Mouse (Mus musculus) thymus, adult 2 months (tissue): ENCODE measurements around the gene Eif2s2. TPM values are rescaled to one million over a fixed set of nuclear protein-coding genes. Genes with fewer than 3 reads are reported as not detected.
A peak's percentile ranks its signal among the peaks of the same experiment; 100 is the strongest.

Experiments used
- DNase-seq: peaks from one replicate; pipeline ENCODE4 v3.0.0; 2021
- H3K27ac ChIP-seq: fragments of 200-500 bp; 2 replicates; pipeline ENCODE4 v1.5.1; 2012; ENCODE audit warnings: low read length, control low read depth; ENCODE audit not compliant: control insufficient read depth, insufficient read depth
- H3K27me3 ChIP-seq: fragments of 200-500 bp; 2 replicates; pipeline ENCODE4 v1.6.1; 2012; ENCODE audit warnings: mild to moderate bottlenecking, low read length, moderate library complexity, mixed read lengths; ENCODE audit not compliant: control insufficient read depth, insufficient read depth
- H3K36me3 ChIP-seq: fragments of 200-500 bp; 2 replicates; pipeline ENCODE4 v1.6.1; 2012; ENCODE audit warnings: mild to moderate bottlenecking, low read length, moderate library complexity; ENCODE audit not compliant: control insufficient read depth, insufficient read depth
- H3K4me1 ChIP-seq: fragments of 200-500 bp; replicated peaks from 2 replicates; pipeline ENCODE4 v1.6.1; 2012; ENCODE audit warnings: low read length; ENCODE audit not compliant: control insufficient read depth, insufficient read depth
- H3K4me3 ChIP-seq: fragments of 200-500 bp; 2 replicates; pipeline ENCODE4 v1.5.1; 2012; ENCODE audit warnings: mild to moderate bottlenecking, low read length, control low read depth, moderate library complexity; ENCODE audit not compliant: control insufficient read depth, insufficient read depth
- CTCF ChIP-seq: fragments of 200-500 bp; IDR thresholded peaks from 2 replicates; pipeline ENCODE4 v1.5.1; 2012; ENCODE audit warnings: mild to moderate bottlenecking, control low read depth, low read length, moderate library complexity, borderline replicate concordance; ENCODE audit not compliant: control insufficient read depth, poor library complexity, insufficient read depth; ENCODE audit errors: extremely low read depth
- POLR2A ChIP-seq: fragments of 200-500 bp; IDR thresholded peaks from 2 replicates; pipeline ENCODE4 v1.6.1; 2012; ENCODE audit warnings: mild to moderate bottlenecking, low read length, control low read depth, moderate library complexity; ENCODE audit not compliant: control insufficient read depth, poor library complexity, insufficient read depth; ENCODE audit errors: extremely low read depth
- WGBS: fragments of 180-500 bp; shearing (Covaris S2); methylation state at CpG from one replicate; pipeline ENCODE4 v1.1.7; 2018; 5-methylcytosine and 5-hydroxymethylcytosine counted together
- polyA plus RNA-seq: library from polyadenylated mRNA; depleted of rRNA; stranded (reverse); fragments of >200 nt; gene quantifications from 2 replicates; pipeline ENCODE4 v1.2.3, GENCODE M21; 2012

Gene Eif2s2
- polyA plus RNA-seq, 1 experiment, result 11.0 TPM

GRCm38 (mm10) chr2:154893548-154893947 lies 813 bp upstream of the Eif2s2 start:
- DNase-seq, result no peak
- WGBS, result 77% methylated on average over 4 of the region's 4 CpGs
- TF ChIP-seq CTCF, result no peak
- TF ChIP-seq POLR2A, result no peak
- no peak overlapping the region for H3K4me3 ChIP-seq
- H3K27ac ChIP-seq, result no peak overlapping the region
- no peaks in the 10 kb centered on the region for H3K27me3 ChIP-seq
- no peaks in the 10 kb centered on the region for H3K36me3 ChIP-seq
- no peaks in the 10 kb centered on the region for H3K4me1 ChIP-seq

- 9% methylated on average over 12 of the region's 12 CpGs for WGBS
- DNase-seq, result no peak
- H3K27me3 ChIP-seq, result no peaks in the 10 kb centered on the region
- H3K27ac ChIP-seq, result no peak overlapping the region
- peak overlapping the region; percentile 13; the same call in 1 of the 2 replicates for H3K4me3 ChIP-seq
- H3K36me3 ChIP-seq, result peaks cover 1% of the 10 kb centered on the region
- no peaks in the 10 kb centered on the region for H3K4me1 ChIP-seq
- TF ChIP-seq CTCF (no peak), POLR2A (no peak)
Measured at GRCm38 (mm10) chr2:154893045-154893385, 280 bp upstream of the Eif2s2 start.

- 10% methylated on average over 2 of the region's 2 CpGs for WGBS
- Histone ChIP-seq H3K36me3 (peaks cover 16% of the 10 kb centered on the region), H3K27ac (no peak overlapping the region), H3K4me3 (peak overlapping the region; percentile 88), H3K27me3 (no peaks in the 10 kb centered on the region), H3K4me1 (no peaks in the 10 kb centered on the region)
- TF ChIP-seq CTCF, result no peak
- no peak for TF ChIP-seq POLR2A
- no peak for DNase-seq
Measured at GRCm38 (mm10) chr2:154891585-154891984, 1.1 kb downstream of the Eif2s2 start.

GRCm38 (mm10) chr2:154876621-154877020 lies 16.1 kb downstream of the Eif2s2 start:
- TF ChIP-seq CTCF (no peak), POLR2A (no peak)
- peaks cover 58% of the 10 kb centered on the region for H3K36me3 ChIP-seq

GRCm38 (mm10) chr2:154869954-154870641 lies 22.6 kb downstream of the Eif2s2 start:
- DNase-seq, result no peak
- H3K4me3 ChIP-seq, result no peak overlapping the region
- TF ChIP-seq CTCF (no peak), POLR2A (no peak)
- H3K27me3 ChIP-seq, result no peaks in the 10 kb centered on the region
- H3K27ac ChIP-seq, result no peak overlapping the region
- H3K36me3 ChIP-seq, result peaks cover 84% of the 10 kb centered on the region
- no peaks in the 10 kb centered on the region for H3K4me1 ChIP-seq

More at GRCm38 (mm10) chr2:154876621-154877020, 16.1 kb downstream of the Eif2s2 start:
- Histone ChIP-seq H3K27ac (no peak overlapping the region), H3K27me3 (no peaks in the 10 kb centered on the region), H3K4me3 (no peak overlapping the region), H3K4me1 (no peaks in the 10 kb centered on the region)
- no peak for DNase-seq
- 98% methylated on average over 2 of the region's 2 CpGs for WGBS

- 97% methylated on average over 1 of the region's 1 CpGs for WGBS
- Histone ChIP-seq H3K4me3 (no peak overlapping the region), H3K4me1 (no peaks in the 10 kb centered on the region), H3K27me3 (no peaks in the 10 kb centered on the region), H3K27ac (no peak overlapping the region), H3K36me3 (peaks cover 86% of the 10 kb centered on the region)
- no peak for DNase-seq
- TF ChIP-seq CTCF (no peak), POLR2A (no peak)
Measured at GRCm38 (mm10) chr2:154868106-154868505, 24.6 kb downstream of the Eif2s2 start.

GRCm38 (mm10) chr2:154865696-154866095 lies 27.0 kb downstream of the Eif2s2 start:
- Histone ChIP-seq H3K27me3 (no peaks in the 10 kb centered on the region), H3K4me3 (no peak overlapping the region), H3K27ac (no peak overlapping the region; the same call in 1 of the 2 replicates), H3K4me1 (no peaks in the 10 kb centered on the region), H3K36me3 (peaks cover 84% of the 10 kb centered on the region)
- DNase-seq, result no peak
- TF ChIP-seq POLR2A (no peak), CTCF (no peak)
- WGBS, result 84% methylated on average over 3 of the region's 3 CpGs

- WGBS, result 98% methylated on average over 13 of the region's 13 CpGs
- H3K36me3 ChIP-seq, result peaks cover 72% of the 10 kb centered on the region
Measured at GRCm38 (mm10) chr2:154863672-154864071, 29.1 kb downstream of the Eif2s2 start.

More at GRCm38 (mm10) chr2:154863672-154864071, 29.1 kb downstream of the Eif2s2 start:
- no peaks in the 10 kb centered on the region for H3K4me1 ChIP-seq
- H3K27me3 ChIP-seq, result no peaks in the 10 kb centered on the region
- no peak for DNase-seq
- TF ChIP-seq POLR2A (no peak), CTCF (no peak)
- H3K4me3 ChIP-seq, result no peak overlapping the region
- no peak overlapping the region for H3K27ac ChIP-seq
